Mouse (Mus musculus) MEL (cell line): ENCODE measurements around the gene Tmem107. TPM values are rescaled to one million over a fixed set of nuclear protein-coding genes. Genes with fewer than 3 reads are reported as not detected.
"Not testable (repeated sequence)": the region's sequence is repeated elsewhere in the genome, so short reads cannot be mapped to it uniquely, and the experiment has no call there.

Experiments used
- DNase-seq: peaks from one replicate; pipeline ENCODE4 v3.0.0; 2011; ENCODE audit warnings: low read depth, low spot score
- H3K27ac ChIP-seq: 2 replicates; pipeline ENCODE4 v1.5.1; 2012; ENCODE audit warnings: low read depth, mild to moderate bottlenecking, control low read depth, low read length, moderate library complexity; ENCODE audit not compliant: control insufficient read depth
- H3K27me3 ChIP-seq, 2 experiments: fragments of 150-350 bp in 1 of 2; sonication (generic) in 1 of 2; 2 replicates each; pipeline ENCODE4 v1.6.1; 2012; ENCODE audit warnings: low read length in 2 of 2, mild to moderate bottlenecking in 2 of 2, improper control_type of control experiment in 1 of 2, moderate library complexity in 1 of 2; ENCODE audit not compliant: insufficient read depth in 2 of 2, control insufficient read depth in 1 of 2
- H3K36me3 ChIP-seq, 2 experiments: 2 replicates each; pipeline ENCODE4 v1.6.1; 2012 to 2014; ENCODE audit warnings: low read length in 2 of 2, improper control_type of control experiment in 1 of 2, inconsistent platforms in 1 of 2, mild to moderate bottlenecking in 1 of 2; ENCODE audit not compliant: insufficient read depth in 2 of 2, control insufficient read depth in 1 of 2
- H3K4me1 ChIP-seq, 2 experiments: fragments of 150-350 bp in 1 of 2; sonication (generic) in 1 of 2; 2 replicates each; pipeline ENCODE4 v1.6.1; 2012; ENCODE audit warnings: low read length in 2 of 2, improper control_type of control experiment in 1 of 2, mild to moderate bottlenecking in 1 of 2; ENCODE audit not compliant: insufficient read depth in 2 of 2, control insufficient read depth in 1 of 2
- H3K4me3 ChIP-seq, 2 experiments: fragments of 150-350 bp in 1 of 2; sonication (generic) in 1 of 2; 2 replicates each; pipeline ENCODE4 v1.5.1; 2012; ENCODE audit warnings: low read depth in 2 of 2, low read length in 2 of 2, mild to moderate bottlenecking in 2 of 2, moderate library complexity in 2 of 2, control low read depth in 1 of 2, improper control_type of control experiment in 1 of 2; ENCODE audit not compliant: control insufficient read depth in 1 of 2, insufficient read depth in 1 of 2
- H3K79me2 ChIP-seq: 2 replicates; pipeline ENCODE4 v1.6.1; 2012; ENCODE audit warnings: mild to moderate bottlenecking, low read length, moderate library complexity; ENCODE audit not compliant: control insufficient read depth, poor library complexity, insufficient read depth
- H3K9ac ChIP-seq: 2 replicates; pipeline ENCODE4 v1.6.1; 2012; ENCODE audit warnings: low read depth, mild to moderate bottlenecking, control low read depth, low read length, moderate library complexity; ENCODE audit not compliant: control insufficient read depth, poor library complexity, severe bottlenecking
- H3K9me3 ChIP-seq: fragments of 150-350 bp; sonication (generic); replicated peaks from 2 replicates; pipeline ENCODE4 v1.6.1; 2012; ENCODE audit warnings: mild to moderate bottlenecking, low read length, improper control_type of control experiment, moderate library complexity; ENCODE audit not compliant: insufficient read depth
- CTCF ChIP-seq, 3 experiments: IDR thresholded peaks in 2 of 3; conservative IDR thresholded peaks in 1 of 3; 2 replicates each; pipeline ENCODE4 v1.5.1; 2011 to 2012; ENCODE audit warnings: low read length in 3 of 3, low read depth in 2 of 3, mild to moderate bottlenecking in 2 of 3, improper control_type of control experiment in 1 of 3, inconsistent platforms in 1 of 3, mixed read lengths in 1 of 3, moderate library complexity in 1 of 3; ENCODE audit not compliant: control insufficient read depth in 1 of 3, insufficient read depth in 1 of 3, poor library complexity in 1 of 3, severe bottlenecking in 1 of 3
- ELF1 ChIP-seq: IDR thresholded peaks from 2 replicates; pipeline ENCODE4 v1.6.1; 2014; ENCODE audit warnings: low read depth, mild to moderate bottlenecking, inconsistent platforms, low read length, improper control_type of control experiment, moderate library complexity
- ETS1 ChIP-seq: IDR thresholded peaks from 2 replicates; pipeline ENCODE4 v1.6.1; 2012; ENCODE audit warnings: low read depth, mild to moderate bottlenecking, inconsistent platforms, low read length, improper control_type of control experiment, moderate library complexity
- HCFC1 ChIP-seq: IDR thresholded peaks from 2 replicates; pipeline ENCODE4 v1.6.1; 2012; ENCODE audit warnings: low read depth, mild to moderate bottlenecking, inconsistent platforms, low read length, improper control_type of control experiment, moderate library complexity
- MXI1 ChIP-seq: IDR thresholded peaks from 2 replicates; pipeline ENCODE4 v1.6.1; 2011; ENCODE audit warnings: mild to moderate bottlenecking, low read depth, low read length, improper control_type of control experiment
- NELFE ChIP-seq: IDR thresholded peaks from 2 replicates; pipeline ENCODE4 v1.6.1; 2011; ENCODE audit warnings: low read depth, low read length, improper control_type of control experiment
- POLR2A ChIP-seq, 2 experiments: IDR thresholded peaks; 2 replicates each; pipeline ENCODE4 v1.6.1; 2011 to 2012; ENCODE audit warnings: low read length in 2 of 2, mild to moderate bottlenecking in 2 of 2, control low read depth in 1 of 2, improper control_type of control experiment in 1 of 2, low read depth in 1 of 2, moderate library complexity in 1 of 2; ENCODE audit not compliant: control insufficient read depth in 1 of 2, insufficient read depth in 1 of 2, poor library complexity in 1 of 2
- POLR2AphosphoS5 ChIP-seq: IDR thresholded peaks from 2 replicates; pipeline ENCODE4 v1.6.1; 2012; ENCODE audit warnings: low read depth, borderline replicate concordance, mild to moderate bottlenecking, inconsistent platforms, low read length, moderate library complexity, mixed read lengths
- RAD21 ChIP-seq: IDR thresholded peaks from 2 replicates; pipeline ENCODE4 v1.6.1; 2011; ENCODE audit warnings: mild to moderate bottlenecking, low read depth, low read length, improper control_type of control experiment
- RCOR1 ChIP-seq: IDR thresholded peaks from 2 replicates; pipeline ENCODE4 v1.6.1; 2012; ENCODE audit warnings: low read depth, mild to moderate bottlenecking, inconsistent platforms, low read length, improper control_type of control experiment
- SIN3A ChIP-seq: IDR thresholded peaks from 2 replicates; pipeline ENCODE4 v1.6.1; 2012; ENCODE audit warnings: low read length, improper control_type of control experiment, inconsistent platforms
- SMC3 ChIP-seq: IDR thresholded peaks from 2 replicates; pipeline ENCODE4 v1.6.1; 2011; ENCODE audit warnings: low read depth, low read length, improper control_type of control experiment
- TAL1 ChIP-seq: IDR thresholded peaks from 2 replicates; pipeline ENCODE4 v1.6.1; 2012; ENCODE audit warnings: mild to moderate bottlenecking, inconsistent platforms, low read length, moderate library complexity, mixed read lengths
- USF2 ChIP-seq, 2 experiments: IDR thresholded peaks; 2 replicates each; pipeline ENCODE4 v1.6.1; 2011 to 2012; ENCODE audit warnings: improper control_type of control experiment in 2 of 2, low read length in 2 of 2, borderline replicate concordance in 1 of 2, inconsistent platforms in 1 of 2, low read depth in 1 of 2, mild to moderate bottlenecking in 1 of 2; ENCODE audit not compliant: insufficient read depth in 1 of 2
- polyA plus RNA-seq, 2 experiments: library from polyadenylated mRNA; stranded (reverse) in 1 of 2; unstranded in 1 of 2; fragments of >175 nt in 1 of 2; fragments of >200 nt in 1 of 2; gene quantifications; 2 replicates each; pipeline versions ENCODE4 v1.2.1 to v1.2.4; 2012; ENCODE audit warnings: low replicate concordance in 2 of 2, low read depth in 1 of 2; ENCODE audit not compliant: insufficient read length in 2 of 2, insufficient read depth in 1 of 2, missing spikeins in 1 of 2
- total RNA-seq: library from RNA; depleted of rRNA; stranded (reverse); fragments of 300-350 nt; gene quantifications from 2 replicates; pipeline ENCODE4 v1.2.3, GENCODE M21; 2012

Tmem107 gene
- total and polyA plus RNA-seq, 3 experiments = 47.0 to 79.5 TPM; not detected in 1

GRCm38 (mm10) chr11:69091566-69092385 is 21.2 kb downstream of the Tmem107 start:
- Histone ChIP-seq H3K4me3 (no peak overlapping the region), H3K27ac (no peak overlapping the region), H3K9me3 (no peaks in the 10 kb centered on the region), H3K27me3 (no peaks in the 10 kb centered on the region), H3K79me2 (peaks cover 17% of the 10 kb centered on the region), H3K4me1 (peaks cover 6 to 16% of the 10 kb centered on the region in 2 experiments; a peak in 3 of 4 replicates), H3K9ac (no peak overlapping the region), H3K36me3 (peaks cover 6 to 7% of the 10 kb centered on the region in 2 experiments)
- TF ChIP-seq POLR2A (IDR thresholded peaks at IDR 0.05; ENCODE audit: control insufficient read depth in 1 of 2, insufficient read depth in 1 of 2, low read depth in 1 of 2, low read length in 2 of 2, poor library complexity in 1 of 2) = peak in 1 of 2 experiments; percentile 19; a peak in 1 of 4 replicates
- TF ChIP-seq ELF1 = no peak
- no peak for DNase-seq

GRCm38 (mm10) chr11:69092386-69092751 is 21.8 kb downstream of the Tmem107 start:
- Histone ChIP-seq H3K36me3 (peaks cover 6 to 7% of the 10 kb centered on the region in 2 experiments), H3K4me3 (no peak overlapping the region), H3K79me2 (peaks cover 17% of the 10 kb centered on the region), H3K9ac (no peak overlapping the region), H3K27me3 (no peaks in the 10 kb centered on the region), H3K4me1 (peaks cover 6 to 16% of the 10 kb centered on the region in 2 experiments; a peak in 3 of 4 replicates), H3K27ac (no peak overlapping the region), H3K9me3 (no peaks in the 10 kb centered on the region)
- peak; percentile 84 for DNase-seq
- peak; percentile 75 to 93 (median 79) for TF ChIP-seq CTCF (IDR thresholded peaks at IDR 0.05 in 2 of 3, conservative IDR thresholded peaks at IDR 0.05 in 1 of 3; ENCODE audit: control insufficient read depth in 1 of 3, insufficient read depth in 1 of 3, low read depth in 2 of 3, low read length in 3 of 3, poor library complexity in 1 of 3, severe bottlenecking in 1 of 3)
- no peak for TF ChIP-seq POLR2AphosphoS5
- TF ChIP-seq SMC3 = peak; percentile 41
- no peak for TF ChIP-seq HCFC1
- TF ChIP-seq NELFE = no peak
- peak; percentile 62; the same call in 1 of the 2 replicates for TF ChIP-seq SIN3A
- no peak for TF ChIP-seq USF2 (IDR thresholded peaks at IDR 0.05; ENCODE audit: borderline replicate concordance in 1 of 2, insufficient read depth in 1 of 2, low read depth in 1 of 2, low read length in 2 of 2)
- 0 out of 2 replicates have a peak, but pooled peaks have one; percentile 3 for TF ChIP-seq ETS1
- no peak for TF ChIP-seq TAL1
- TF ChIP-seq RAD21 = peak; percentile 50
- TF ChIP-seq RCOR1 = no peak

GRCm38 (mm10) chr11:69092871-69093270 is 22.3 kb downstream of the Tmem107 start:
- peaks cover 6 to 9% of the 10 kb centered on the region in 2 experiments for H3K36me3 ChIP-seq
- TF ChIP-seq CTCF (IDR thresholded peaks at IDR 0.05 in 2 of 3, conservative IDR thresholded peaks at IDR 0.05 in 1 of 3; ENCODE audit: control insufficient read depth in 1 of 3, insufficient read depth in 1 of 3, low read depth in 2 of 3, low read length in 3 of 3, poor library complexity in 1 of 3, severe bottlenecking in 1 of 3) (peak in 1 of 3 experiments; percentile 22; a peak in 1 of 6 replicates), MXI1 (no peak)
- H3K79me2 ChIP-seq = peaks cover 17% of the 10 kb centered on the region
- no peak overlapping the region for H3K4me3 ChIP-seq
- H3K9me3 ChIP-seq = no peaks in the 10 kb centered on the region
- DNase-seq = no peak
- no peak overlapping the region for H3K27ac ChIP-seq
- H3K9ac ChIP-seq = no peak overlapping the region
- no peaks in the 10 kb centered on the region for H3K27me3 ChIP-seq
- peaks cover 8 to 15% of the 10 kb centered on the region in 2 experiments for H3K4me1 ChIP-seq

- DNase-seq, H3K27ac ChIP-seq, H3K9me3 ChIP-seq, H3K27me3 ChIP-seq: not testable (repeated sequence)
- Histone ChIP-seq H3K9ac (peak overlapping the region; percentile 61), H3K4me1 (peaks cover 15 to 21% of the 10 kb centered on the region in 2 experiments), H3K36me3 (peaks cover 6 to 15% of the 10 kb centered on the region in 2 experiments), H3K79me2 (peaks cover 17% of the 10 kb centered on the region), H3K4me3 (peak overlapping the region in 1 of 2 experiments; percentile 40; a peak in 1 of 4 replicates)
Measured at GRCm38 (mm10) chr11:69093856-69094255, 23.2 kb downstream of the Tmem107 start.
